Mouse (Mus musculus) G1E (cell line): Measurements from ENCODE around the gene Serpina1c.
"Not testable (repeated sequence)": the region's sequence is repeated elsewhere in the genome, so short reads cannot be mapped to it uniquely, and the experiment has no call there.

Experiments used
- CTCF ChIP-seq: IDR thresholded peaks from 2 replicates; pipeline ENCODE4 v1.5.1; 2012; ENCODE audit warnings: low read depth, low read length, inconsistent platforms, mixed read lengths
- GATA1 ChIP-seq: IDR thresholded peaks from 2 replicates; pipeline ENCODE4 v1.6.1; 2012; ENCODE audit warnings: borderline replicate concordance, low read length, inconsistent platforms, mixed read lengths
- GATA2 ChIP-seq: IDR thresholded peaks from 2 replicates; pipeline ENCODE4 v1.6.1; 2012; ENCODE audit warnings: low read depth, low read length, inconsistent platforms, borderline replicate concordance
- POLR2AphosphoS5 ChIP-seq: IDR thresholded peaks from 2 replicates; pipeline ENCODE4 v1.6.1; 2012; ENCODE audit warnings: low read depth, low read length, inconsistent platforms; ENCODE audit not compliant: insufficient replicate concordance

DNA sequence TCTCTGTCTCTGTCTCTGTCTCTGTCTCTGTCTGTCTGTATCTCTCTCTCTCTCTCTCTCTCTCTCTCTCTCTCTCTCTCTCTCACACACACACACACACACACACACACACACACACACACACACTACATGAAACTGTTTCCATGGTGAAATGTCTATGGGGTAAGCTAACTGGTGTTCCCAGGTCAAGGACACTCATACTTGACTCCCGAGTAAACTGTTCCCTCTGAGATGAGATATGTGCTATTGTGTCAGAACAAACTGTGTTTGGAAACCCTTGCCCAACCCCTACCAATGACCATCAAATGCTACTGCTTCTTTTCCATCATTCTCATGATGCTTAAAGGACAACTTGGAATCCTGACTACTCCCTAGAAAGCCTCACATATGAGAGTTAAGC is 37.8 kb downstream of the Serpina1c start:
- not testable (repeated sequence) for TF ChIP-seq CTCF, POLR2AphosphoS5, GATA1, GATA2
